Mouse (Mus musculus): Measurements from ENCODE around the gene Slc25a3.

Slc25a3 gene

DNA sequence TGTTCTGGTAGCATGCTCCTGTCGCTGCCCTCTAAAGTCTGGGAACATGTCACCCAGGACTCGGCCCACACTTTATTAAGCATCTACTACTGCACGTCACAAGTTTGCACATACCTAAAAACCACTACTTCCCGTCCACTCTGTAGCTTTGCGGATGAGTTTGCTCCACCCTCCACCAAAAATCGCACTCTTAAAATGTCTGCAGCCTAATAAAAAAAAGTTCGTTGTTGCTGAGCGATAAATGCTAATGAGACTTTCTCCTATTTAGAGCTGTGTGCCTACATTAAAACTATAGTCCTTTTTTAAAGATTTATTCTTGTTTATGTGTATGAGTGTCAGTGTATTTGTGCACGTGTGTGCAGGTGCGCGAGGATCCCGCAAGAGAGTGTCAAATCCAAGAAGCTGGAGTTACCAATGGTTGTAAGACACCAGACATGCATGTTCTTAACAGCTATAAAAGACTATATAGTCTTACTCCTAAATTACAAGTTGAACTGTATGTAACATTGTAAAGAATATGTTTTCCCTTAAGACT, 40.4 kb downstream of the Slc25a3 start:
- DNase-seq: no peak

DNA sequence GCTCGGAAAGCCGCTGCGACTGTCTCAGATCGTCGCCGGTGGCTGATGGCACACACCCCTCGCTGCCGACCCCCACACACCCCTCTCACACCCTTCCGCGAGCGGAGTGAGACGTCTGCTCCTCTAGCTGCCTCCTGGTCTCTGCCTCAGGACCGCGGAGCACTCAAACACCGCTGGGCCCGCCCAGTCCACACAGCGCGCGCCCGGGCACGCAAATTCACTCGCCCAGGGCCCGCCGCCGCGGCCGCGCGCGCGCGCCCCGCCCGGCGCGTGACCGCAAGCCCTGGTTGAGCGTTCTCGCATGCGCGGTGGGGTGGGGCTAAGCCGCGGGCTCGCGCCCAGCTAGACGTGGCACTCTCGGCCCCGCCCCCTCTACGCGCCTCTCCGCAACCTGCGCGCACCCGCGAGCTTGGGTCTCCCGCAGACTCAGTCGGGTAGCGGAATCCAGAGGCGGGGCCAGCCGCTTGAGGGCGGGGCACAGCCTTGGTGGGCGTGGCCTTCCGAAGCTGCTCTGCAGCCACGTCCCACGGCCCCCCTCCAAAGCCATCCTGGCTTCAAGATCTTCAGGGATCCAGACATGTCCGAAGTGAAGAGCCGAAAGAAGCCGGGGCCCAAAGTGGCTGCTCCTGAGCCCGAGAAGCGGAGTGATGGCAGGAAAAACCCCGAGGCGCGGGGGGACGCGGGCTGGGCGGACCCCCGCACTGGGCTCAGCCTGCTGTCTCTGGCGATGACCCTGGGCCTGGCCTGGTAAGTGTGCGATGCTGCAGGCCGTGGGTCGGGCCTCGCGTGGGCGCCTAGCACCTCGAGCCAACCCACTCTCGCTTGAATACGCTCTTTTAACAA, 41.1 kb downstream of the Slc25a3 start, which contains the start of the genes Apaf1 and Ikbip:
Gene Apaf1, minus strand, starts transcription at position 221 of the 843 bp plus-strand sequence.
Gene Ikbip, plus strand, starts transcription at position 391 of the 843 bp plus-strand sequence.
- DNase-seq: peak; percentile 100

DNA sequence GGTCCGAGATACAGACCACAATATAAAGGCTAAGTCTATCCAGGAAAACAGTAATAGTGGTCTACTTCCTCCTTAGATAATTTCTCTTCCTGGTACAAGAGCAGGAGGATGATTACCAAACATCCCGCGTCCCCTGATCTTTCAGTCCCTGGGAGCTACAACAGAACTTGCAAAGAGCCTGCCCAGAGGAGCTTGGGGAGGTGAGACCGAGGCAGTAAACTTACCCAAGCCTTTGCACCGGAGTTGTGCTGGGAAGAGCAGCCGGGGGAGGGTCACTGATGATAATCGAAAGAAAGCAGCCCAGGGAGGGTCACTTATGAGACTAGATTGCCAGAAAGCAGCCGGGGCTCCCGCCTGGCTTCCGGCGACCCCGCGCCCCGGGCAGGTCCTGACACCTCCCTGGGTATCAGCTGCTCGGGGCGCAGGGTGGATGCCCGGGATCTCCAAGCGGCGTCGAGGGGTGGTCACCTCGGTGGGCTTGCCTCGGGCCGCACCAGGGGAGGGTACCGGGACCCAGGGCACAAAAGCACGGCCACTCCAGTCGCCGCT, 41.8 kb downstream of the Slc25a3 start:
- peak; percentile 39 for DNase-seq

DNA sequence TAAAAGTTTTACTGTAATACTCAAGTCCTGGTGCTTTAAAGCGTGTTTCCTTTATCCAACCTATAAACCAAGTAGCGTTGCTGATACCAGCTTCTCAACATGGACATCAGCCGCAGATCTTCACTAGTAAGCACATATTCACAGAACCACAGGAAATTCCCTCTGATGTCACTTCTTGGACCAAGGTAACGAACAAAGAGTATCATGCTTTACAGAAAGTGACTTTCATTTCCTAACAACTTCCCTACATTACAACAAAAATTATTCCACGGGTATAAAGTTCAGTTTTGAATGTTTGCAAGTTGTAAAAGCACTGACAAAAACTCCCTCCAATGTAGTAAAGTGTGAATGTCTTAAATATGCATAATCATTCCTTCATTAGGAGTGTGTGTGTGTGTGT, 43.3 kb downstream of the Slc25a3 start:
- DNase-seq: no peak

DNA sequence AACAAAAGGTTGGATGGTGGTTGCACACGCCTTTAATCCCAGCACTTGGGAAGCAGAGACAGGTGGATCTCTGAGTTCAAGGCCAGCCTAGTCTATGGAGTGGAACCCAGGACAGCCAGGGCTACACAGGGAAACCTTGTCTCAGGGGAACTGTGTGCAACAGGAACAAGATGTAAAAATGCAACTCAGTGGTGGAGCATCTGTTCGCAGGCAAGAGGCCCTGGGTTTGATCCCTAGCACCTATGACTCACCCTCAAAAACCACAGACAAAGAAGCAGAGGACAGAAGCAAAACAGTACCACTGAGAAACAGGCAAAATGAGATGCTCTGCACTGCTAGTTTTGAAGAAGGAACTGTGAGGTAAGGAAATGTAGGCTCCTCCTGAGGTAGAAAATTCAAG, 47.2 kb downstream of the Slc25a3 start:
- no peak for DNase-seq

DNA sequence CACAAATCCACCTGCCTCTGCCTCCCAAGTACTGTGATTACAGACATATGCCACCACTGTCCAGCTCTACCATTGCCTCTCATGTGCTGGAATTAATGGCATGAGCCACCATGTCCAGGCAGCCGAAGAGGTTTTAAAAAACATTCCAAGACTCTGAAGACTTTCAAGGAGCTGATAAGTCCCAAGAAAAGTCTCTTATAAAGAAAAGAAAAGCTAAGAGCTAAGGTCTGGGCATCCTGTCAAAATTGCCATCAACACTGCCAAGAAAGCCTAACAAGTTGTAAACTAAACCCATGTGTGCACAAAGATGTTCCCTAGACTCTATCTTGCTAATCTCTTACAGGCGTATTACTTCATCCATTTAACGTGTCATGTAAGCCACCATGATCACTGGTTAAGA, 50.5 kb downstream of the Slc25a3 start:
- DNase-seq: peak; percentile 42

DNA sequence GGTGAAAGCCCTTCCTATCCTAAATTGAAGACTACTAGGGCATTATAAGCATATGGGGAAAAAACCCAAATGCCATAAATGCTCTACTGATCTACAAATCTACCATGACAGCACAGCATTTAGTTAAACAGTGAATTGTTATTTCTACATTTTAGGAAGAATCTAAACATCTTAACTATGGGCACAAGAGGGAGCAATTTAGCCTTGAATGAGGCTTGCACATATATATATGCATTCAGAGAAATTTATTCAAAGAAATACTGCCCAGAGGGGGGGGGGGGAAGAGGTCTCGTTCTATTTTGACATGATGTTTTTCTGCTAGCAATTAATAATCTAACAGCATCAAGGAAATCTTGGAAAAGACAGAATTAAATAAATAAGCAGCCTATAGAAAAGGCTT, 52.1 kb downstream of the Slc25a3 start:
- no peak for DNase-seq

Measured in lung, postnatal 14 days (tissue).